Mouse (Mus musculus) G1E (cell line): ENCODE measurements around the gene Ap3s2. TPM values are rescaled to one million over a fixed set of nuclear protein-coding genes. Genes with fewer than 3 reads are reported as not detected.

Source experiments
- ATAC-seq: 2 replicates; pipeline ENCODE4 v1.8.0; 2016; ENCODE audit warnings: mild to moderate bottlenecking; ENCODE audit not compliant: insufficient number of reproducible peaks, poor library complexity, low FRiP score, severe bottlenecking; ENCODE audit errors: extremely low read depth
- DNase-seq: peaks from one replicate; pipeline ENCODE4 v3.0.0; 2012; ENCODE audit warnings: low spot score
- H3K27me3 ChIP-seq: 2 replicates; pipeline ENCODE4 v1.6.1; 2012; ENCODE audit warnings: mild to moderate bottlenecking, low read length, inconsistent platforms; ENCODE audit not compliant: insufficient read depth
- H3K36me3 ChIP-seq: replicated peaks from 2 replicates; pipeline ENCODE3; 2012; ENCODE audit warnings: mild to moderate bottlenecking, inconsistent platforms
- H3K4me1 ChIP-seq: 2 replicates; pipeline ENCODE4 v1.6.1; 2012; ENCODE audit warnings: low read depth, low read length, inconsistent platforms, mixed read lengths; ENCODE audit not compliant: insufficient read depth
- H3K4me3 ChIP-seq: 2 replicates; pipeline ENCODE4 v1.5.1; 2012; ENCODE audit warnings: low read depth, mild to moderate bottlenecking, inconsistent platforms, low read length, moderate library complexity, mixed read lengths
- H3K9me3 ChIP-seq: replicated peaks from 2 replicates; pipeline ENCODE4 v1.6.1; 2012; ENCODE audit warnings: inconsistent platforms
- CTCF ChIP-seq: IDR thresholded peaks from 2 replicates; pipeline ENCODE4 v1.5.1; 2012; ENCODE audit warnings: low read depth, low read length, inconsistent platforms, mixed read lengths
- GATA1 ChIP-seq: IDR thresholded peaks from 2 replicates; pipeline ENCODE4 v1.6.1; 2012; ENCODE audit warnings: borderline replicate concordance, low read length, inconsistent platforms, mixed read lengths
- GATA2 ChIP-seq: IDR thresholded peaks from 2 replicates; pipeline ENCODE4 v1.6.1; 2012; ENCODE audit warnings: low read depth, low read length, inconsistent platforms, borderline replicate concordance
- POLR2AphosphoS5 ChIP-seq: IDR thresholded peaks from 2 replicates; pipeline ENCODE4 v1.6.1; 2012; ENCODE audit warnings: low read depth, low read length, inconsistent platforms; ENCODE audit not compliant: insufficient replicate concordance
- TAL1 ChIP-seq: conservative IDR thresholded peaks from 2 replicates; pipeline ENCODE4 v1.6.1; 2012; ENCODE audit warnings: low read depth, low read length, inconsistent platforms, mixed read lengths
- polyA plus RNA-seq: library from polyadenylated mRNA; stranded (reverse); fragments of >175 nt; gene quantifications from 2 replicates; pipeline ENCODE4 v1.2.3, GENCODE M21; 2012
- total RNA-seq, 2 experiments: library from RNA; stranded (forward) in 1 of 2; stranded (reverse) in 1 of 2; fragments of 200-1000 nt in 1 of 2; fragments of >200 nt in 1 of 2; fragmentation: Nextera tagmentation in 1 of 2; gene quantifications; 2 replicates each; pipeline ENCODE4 v1.2.3; 2014 to 2017

Ap3s2 gene
- total and polyA plus RNA-seq, 3 experiments, result 6.0 to 23.9 (median 7.1) TPM

DNA sequence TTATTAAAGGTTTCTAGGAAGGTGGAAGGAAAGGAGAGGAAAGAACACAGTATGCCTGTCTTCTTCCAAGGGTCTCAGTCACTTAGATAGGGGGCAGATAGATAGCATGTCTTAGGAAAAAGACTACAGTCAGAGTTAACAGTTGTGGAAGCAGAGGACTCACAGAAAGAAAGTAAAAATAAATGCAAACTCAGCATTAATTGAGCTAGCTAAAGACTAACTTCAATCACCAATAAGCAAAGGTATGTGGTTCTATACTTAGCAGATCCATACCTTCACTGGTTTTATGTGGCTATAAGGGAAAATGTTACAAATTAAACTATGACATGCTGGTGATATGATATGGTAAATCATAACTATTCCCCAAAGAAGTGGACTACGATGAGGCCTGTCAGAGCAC, 25.7 kb downstream of the Ap3s2 start:
- H3K9me3 ChIP-seq, result no peaks in the 10 kb centered on the region
- ATAC-seq, result no peak
- no peaks in the 10 kb centered on the region for H3K27me3 ChIP-seq
- peaks cover 82% of the 10 kb centered on the region for H3K36me3 ChIP-seq
- DNase-seq, result no peak
- H3K4me3 ChIP-seq, result no peak overlapping the region
- TF ChIP-seq GATA1, result no peak
- TF ChIP-seq GATA2, result no peak
- no peak for TF ChIP-seq TAL1
- TF ChIP-seq CTCF, result no peak
- no peak for TF ChIP-seq POLR2AphosphoS5
- H3K4me1 ChIP-seq, result no peaks in the 10 kb centered on the region

DNA sequence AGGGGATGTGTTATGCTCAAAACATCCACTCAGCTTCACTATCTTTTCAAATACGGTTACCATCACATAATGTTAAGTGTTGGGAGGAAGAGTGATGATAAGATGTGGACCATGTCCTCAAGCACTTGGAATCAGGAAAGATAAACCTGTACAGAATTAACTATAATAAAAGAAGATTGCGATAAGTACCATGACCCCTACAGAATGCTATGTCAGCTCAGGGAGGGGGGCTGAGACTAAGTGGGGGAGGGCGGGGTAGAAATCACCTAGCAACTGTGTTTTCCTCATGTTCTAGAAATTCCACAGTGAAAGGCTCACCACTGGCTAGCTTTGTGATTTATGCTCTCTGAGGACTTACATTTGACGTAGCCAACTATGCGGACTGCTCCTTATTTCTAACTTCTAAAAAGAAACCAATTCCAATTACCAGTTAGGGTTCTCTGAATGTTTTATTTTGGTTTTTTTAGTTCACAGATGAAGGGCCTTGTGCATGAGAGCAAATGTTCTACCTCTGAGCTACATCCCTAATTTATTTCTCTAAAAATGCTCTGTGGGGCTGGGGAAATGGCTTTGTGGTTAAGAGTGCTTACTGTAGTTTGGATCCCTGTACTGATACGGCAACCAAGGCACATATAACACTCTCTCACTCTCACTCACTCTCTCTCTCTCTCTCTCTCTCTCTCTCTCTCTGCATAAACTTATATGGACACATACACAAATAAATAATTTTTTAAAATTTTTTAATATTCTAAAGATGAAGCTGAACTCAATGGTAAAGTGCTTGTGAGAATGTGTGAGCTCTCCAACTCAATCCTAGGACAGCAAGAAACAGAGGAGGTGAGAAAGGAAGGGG, 27.6 kb downstream of the Ap3s2 start:
- Histone ChIP-seq H3K4me3 (no peak overlapping the region), H3K36me3 (peaks cover 81% of the 10 kb centered on the region), H3K9me3 (no peaks in the 10 kb centered on the region), H3K27me3 (no peaks in the 10 kb centered on the region), H3K4me1 (no peaks in the 10 kb centered on the region)
- ATAC-seq (no peak), DNase-seq (no peak)
- TF ChIP-seq POLR2AphosphoS5 (no peak), CTCF (no peak), GATA2 (no peak), GATA1 (no peak), TAL1 (no peak)

DNA sequence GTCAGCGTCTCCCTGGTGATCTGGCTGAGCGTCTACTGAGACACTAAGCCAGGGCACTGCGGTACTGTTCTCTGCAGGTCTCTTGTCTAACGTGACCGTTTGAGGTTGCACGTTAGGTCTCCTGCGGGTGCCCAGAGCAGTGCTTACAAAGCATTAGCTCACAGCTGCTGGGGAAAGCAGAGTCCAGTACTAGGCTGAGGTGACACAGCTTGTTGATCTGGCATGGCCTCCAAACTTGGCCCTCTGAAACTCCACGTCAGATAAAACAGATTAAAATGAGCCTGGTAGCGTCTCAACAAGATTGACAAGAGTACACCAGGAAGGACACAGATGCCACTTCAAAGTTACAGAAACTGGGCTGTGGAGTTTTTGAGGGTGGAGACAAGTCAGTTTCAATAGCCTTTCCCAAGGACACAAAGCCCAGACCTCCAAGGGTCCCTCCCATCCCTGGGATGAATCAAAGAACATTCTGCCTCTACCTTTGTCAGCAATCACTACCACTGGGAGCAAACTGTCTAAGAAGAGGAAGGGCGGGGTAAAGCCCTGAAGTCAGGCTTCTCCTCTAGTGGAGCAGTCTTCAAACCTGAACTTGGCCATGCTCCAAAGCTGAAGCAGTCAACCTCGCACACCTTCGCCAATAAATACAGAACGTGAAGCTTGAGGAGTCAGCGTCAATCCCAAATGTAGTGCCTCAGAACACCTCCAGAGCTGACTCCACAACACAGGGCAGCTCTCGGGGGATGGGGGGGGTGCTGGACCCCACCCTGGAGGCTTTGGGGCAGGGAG, 29.8 kb downstream of the Ap3s2 start:
- ATAC-seq (no peak), DNase-seq (no peak)
- Histone ChIP-seq H3K36me3 (peaks cover 79% of the 10 kb centered on the region), H3K4me3 (no peak overlapping the region), H3K4me1 (no peaks in the 10 kb centered on the region), H3K27me3 (no peaks in the 10 kb centered on the region), H3K9me3 (no peaks in the 10 kb centered on the region)
- no peak for TF ChIP-seq GATA1
- TF ChIP-seq POLR2AphosphoS5, result no peak

DNA sequence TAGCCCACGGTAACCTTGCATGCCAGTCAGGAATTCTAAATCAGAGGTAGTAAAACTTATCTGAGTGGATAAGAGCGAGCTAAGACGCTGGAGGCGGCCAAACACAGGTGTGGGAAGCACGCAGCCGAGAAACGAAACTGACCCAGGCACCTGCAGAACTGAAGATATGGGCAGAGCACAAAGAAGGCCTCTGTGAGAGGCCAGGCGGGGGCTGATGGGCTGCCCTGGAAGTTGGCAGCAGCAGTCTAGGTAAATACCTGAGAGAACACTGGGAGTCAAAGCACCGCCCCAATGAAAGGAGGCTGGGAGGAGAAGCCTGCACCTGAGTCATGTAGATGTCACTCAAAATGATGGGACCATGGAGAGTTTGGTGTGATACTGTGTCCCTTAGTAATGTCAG, 31.8 kb downstream of the Ap3s2 start:
- Histone ChIP-seq H3K27me3 (no peaks in the 10 kb centered on the region), H3K9me3 (no peaks in the 10 kb centered on the region), H3K4me1 (no peaks in the 10 kb centered on the region), H3K4me3 (no peak overlapping the region), H3K36me3 (peaks cover 69% of the 10 kb centered on the region)
- ATAC-seq (no peak), DNase-seq (no peak)
- TF ChIP-seq GATA2, result no peak
- TF ChIP-seq GATA1, result no peak
- no peak for TF ChIP-seq POLR2AphosphoS5
- no peak for TF ChIP-seq TAL1
- TF ChIP-seq CTCF, result no peak

DNA sequence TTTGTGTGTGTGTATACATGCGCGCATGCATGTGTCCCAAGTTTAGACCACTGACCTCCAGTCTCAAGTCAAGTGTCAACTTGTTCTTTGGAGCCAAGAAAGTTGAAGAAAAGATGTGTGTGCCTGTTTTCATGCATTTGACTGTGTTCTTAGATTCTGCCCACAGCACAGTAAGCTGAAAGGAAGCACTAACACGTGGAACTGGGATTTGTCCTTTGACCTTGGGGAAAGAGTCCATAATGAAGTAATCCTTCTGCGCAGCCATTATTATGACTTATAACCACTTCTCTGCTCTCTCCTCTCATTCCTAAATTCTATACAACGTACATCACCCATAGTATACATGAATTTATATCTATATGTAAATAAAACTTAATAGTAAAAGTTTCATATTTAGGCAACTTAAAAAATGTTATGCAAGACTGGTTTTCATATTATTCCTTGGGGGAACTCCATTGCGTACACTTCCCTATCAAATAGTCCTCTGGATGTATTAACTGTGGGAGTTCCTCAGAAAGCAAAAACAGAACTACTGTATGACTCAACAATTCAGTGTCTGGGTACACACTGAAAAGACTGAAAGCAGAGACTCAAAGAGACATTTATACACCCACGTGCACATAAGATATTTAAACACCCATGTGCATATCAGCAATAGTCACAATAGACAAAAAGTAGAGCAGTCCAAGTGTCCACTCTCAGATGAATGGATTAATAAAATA, 36.7 kb downstream of the Ap3s2 start:
- no peaks in the 10 kb centered on the region for H3K27me3 ChIP-seq
- H3K4me1 ChIP-seq, result no peaks in the 10 kb centered on the region
- TF ChIP-seq TAL1 (no peak), POLR2AphosphoS5 (no peak)
- no peak for ATAC-seq
- H3K4me3 ChIP-seq, result no peak overlapping the region
- peaks cover 82% of the 10 kb centered on the region for H3K36me3 ChIP-seq
- no peaks in the 10 kb centered on the region for H3K9me3 ChIP-seq
- no peak for DNase-seq

DNA sequence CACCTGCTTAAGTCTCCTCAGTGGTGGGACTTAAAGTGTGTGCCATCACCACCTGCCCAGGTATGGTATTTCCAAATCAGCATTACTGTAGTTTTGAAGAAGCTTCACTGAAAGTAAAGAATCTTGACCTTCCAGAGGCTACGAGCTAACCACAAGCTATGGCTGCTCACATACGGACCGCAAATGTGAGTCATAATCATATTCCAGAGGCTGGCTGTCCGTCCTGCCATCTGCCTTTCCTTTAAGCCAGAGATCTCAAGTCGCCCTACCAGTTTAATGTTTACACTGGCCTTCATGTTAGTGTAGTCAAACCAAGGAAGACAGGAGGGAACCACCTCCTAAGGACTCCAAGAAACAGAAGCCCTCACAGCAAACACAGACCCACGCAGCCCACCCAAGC, 38.5 kb downstream of the Ap3s2 start:
- Histone ChIP-seq H3K4me3 (no peak overlapping the region), H3K36me3 (peaks cover 77% of the 10 kb centered on the region), H3K27me3 (no peaks in the 10 kb centered on the region), H3K9me3 (no peaks in the 10 kb centered on the region), H3K4me1 (no peaks in the 10 kb centered on the region)
- DNase-seq (no peak), ATAC-seq (no peak)
- TF ChIP-seq POLR2AphosphoS5 (no peak), CTCF (no peak)
